Mouse (Mus musculus) G1E-ER4 (cell line): ENCODE measurements around the gene Jazf1. TPM values are rescaled to one million over a fixed set of nuclear protein-coding genes. Genes with fewer than 3 reads are reported as not detected.

ENCODE experiments used
- GATA1 ChIP-seq: IDR thresholded peaks from one replicate; pipeline ENCODE4 v1.8.0; 2012; ENCODE audit warnings: low read length, inconsistent platforms
- polyA plus RNA-seq: library from polyadenylated mRNA; stranded (reverse); fragments of >175 nt; gene quantifications from 2 replicates; pipeline ENCODE4 v1.2.3, GENCODE M21; 2012

Jazf1 gene
- polyA plus RNA-seq, 1 experiment: not detected

DNA sequence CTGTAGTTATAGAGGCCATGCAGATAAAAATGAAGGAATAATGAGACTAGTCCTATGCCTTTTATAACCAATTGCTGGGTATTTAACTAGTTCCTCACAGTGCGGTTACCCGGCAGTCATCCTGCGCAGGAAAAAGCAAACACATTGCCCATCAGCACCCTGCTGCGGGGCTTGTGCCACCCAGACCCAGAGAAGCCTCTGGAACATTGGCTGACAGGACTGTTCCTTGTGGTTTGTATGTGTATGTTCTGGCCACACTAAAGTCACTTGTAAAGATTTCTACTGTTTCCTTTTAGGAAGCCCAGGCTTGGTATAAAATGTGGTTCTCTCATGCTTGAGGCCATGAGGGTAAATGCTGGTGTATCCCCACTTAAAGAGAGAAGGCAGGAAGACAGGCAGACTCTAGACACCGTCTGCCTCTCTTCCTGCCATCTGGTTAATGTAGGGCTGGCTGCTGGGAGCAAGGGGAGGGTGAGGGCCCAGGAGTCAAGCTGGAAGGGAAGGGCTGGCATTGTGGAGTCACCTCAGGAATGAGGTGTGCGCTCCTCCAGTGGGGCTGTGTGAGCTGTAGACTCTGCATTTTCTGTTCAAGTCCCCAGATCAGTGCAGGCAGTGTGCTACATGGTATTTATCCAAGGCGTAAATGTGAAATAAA is 116.4 kb downstream of the Jazf1 start:
- no peak for TF ChIP-seq GATA1

DNA sequence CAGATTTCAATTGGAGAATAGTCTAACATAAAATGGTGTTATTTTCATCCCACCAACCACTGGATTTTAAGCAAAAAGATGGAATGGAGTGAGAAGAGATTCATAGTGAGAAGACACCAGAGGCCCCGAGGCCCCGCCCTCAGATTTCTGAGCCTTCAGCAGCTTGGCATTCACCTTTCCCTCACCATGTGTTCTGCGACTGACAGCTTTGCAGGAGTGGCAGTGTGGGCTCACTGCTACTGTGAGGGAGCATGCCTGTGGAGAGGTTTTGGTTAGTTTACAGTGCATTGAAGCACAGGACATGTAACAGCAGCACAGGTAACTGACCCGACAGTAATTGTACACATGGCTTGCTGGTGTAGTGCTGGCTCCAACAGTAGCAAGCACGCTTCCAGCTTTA is 118.1 kb downstream of the Jazf1 start:
- TF ChIP-seq GATA1: no peak

DNA sequence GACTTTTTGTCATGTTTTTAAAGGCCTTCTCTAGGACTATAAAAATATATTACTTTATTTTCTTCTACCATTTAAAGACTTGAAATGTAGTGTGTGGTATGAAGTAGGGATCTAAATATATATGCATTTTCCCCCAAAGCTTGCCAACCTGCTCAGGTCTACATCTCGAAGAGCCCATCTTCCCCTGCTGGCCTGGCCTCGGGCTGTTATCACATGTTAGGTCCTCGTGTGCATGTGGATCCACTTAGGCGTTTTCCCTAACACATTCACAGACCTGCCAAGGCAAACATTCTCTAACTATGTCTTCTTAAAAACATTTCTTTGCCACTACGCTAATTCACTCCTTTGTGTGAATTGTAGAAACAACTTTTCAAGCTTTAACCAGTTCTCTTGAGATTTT is 125.9 kb downstream of the Jazf1 start:
- TF ChIP-seq GATA1: no peak

DNA sequence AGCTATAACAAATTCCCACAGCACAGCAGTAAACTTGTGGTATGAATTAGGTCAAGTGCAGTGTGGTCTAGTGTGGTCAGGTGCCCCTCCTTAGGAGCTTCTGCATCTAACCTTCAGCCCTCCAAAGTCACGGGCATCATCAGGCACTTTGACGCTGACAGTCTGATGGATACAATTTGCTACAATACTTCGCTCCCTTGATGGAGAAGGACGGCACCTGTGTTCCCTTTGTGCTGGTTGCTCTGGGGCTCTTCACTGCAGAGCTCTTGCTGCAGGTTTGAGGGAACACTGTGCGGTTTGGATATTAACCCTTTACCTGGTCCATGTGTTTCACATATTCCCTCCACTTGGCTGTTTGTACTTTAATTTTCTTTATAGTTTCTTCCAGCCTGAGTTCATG is 126.3 kb downstream of the Jazf1 start:
- no peak for TF ChIP-seq GATA1

DNA sequence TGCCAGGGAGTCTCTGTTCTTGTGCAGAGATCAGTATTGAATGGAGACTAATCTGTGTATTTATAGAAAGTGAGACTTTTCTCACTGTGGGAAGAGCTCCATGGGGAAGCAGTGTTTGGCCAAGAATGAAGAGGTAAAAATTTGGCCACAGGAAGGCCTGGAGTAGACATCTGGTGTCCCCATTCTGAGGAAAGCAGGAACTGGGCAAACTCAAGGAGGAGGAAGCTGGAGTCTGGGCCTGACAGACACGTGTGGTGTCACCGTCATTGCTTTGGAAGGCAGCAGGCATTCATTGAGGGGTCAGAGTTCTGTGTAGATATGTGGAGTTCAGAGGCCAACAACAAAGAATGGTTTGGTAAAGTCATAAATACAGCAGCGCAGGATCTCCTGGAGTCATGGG is 130.5 kb downstream of the Jazf1 start:
- TF ChIP-seq GATA1: no peak

DNA sequence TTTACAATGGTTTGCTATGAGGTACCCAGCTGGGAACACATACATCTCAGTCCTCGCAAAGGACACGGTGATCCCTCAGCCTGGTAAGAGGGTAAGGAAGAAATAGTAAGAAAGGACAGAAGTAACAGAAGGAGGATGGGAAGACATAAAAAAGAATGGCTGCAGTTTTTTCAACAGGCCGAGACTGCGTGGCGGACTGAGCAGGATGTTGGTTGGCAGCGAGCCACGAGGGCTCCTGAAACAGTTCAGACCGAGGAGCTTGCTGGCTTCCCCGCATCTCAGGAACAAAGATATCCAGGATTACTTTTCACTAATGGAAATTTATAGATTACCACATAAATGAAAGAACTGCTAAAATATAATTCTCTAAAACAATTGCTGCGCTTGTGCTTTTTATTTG is 131.4 kb downstream of the Jazf1 start:
- no peak for TF ChIP-seq GATA1

DNA sequence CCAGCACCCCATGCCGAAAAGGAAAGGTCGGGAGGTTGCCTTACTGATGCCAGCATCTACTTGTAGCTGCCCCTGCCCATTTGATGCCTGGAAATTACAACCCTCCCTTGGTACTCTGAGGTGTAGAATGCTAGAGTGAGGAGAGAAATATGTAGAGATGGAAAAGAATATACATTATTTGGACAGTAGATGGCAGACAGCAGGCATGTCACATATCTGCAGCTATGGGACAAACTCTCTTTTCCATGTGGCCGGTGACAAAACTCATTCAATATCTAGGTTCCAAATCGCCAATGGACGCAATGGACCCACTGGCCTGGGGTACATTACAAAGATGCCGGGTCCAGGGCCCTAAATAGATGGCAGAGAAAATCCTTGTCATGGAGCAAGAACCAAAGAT is 134.4 kb downstream of the Jazf1 start:
- TF ChIP-seq GATA1: no peak

DNA sequence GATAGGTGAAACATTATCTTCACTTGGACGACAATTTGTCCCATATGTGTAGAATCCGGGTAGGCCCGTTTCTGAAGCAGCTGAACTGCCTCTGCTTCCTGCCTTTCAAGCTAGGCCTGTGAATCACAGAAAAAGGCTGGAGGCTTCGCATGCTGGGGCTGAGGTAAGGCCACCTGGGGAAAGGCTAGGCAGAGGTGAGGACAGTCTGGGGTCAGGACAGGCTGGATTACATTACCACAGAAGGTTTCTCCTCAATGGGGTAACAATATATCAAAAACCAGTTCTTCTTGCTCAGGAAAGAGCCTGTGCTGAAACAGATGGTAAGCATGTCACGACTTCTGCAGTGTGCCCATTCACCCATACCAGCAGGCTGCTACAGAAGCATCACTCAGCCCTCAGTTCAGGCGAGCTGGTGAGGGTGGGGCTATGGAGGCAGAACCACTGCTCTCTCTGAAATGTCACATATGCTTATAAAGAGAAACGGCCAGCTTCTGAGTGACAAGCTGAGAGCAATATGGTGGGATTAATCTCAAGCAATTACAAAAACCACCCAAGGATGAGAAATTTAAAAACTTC is 135.7 kb downstream of the Jazf1 start:
- TF ChIP-seq GATA1: no peak

DNA sequence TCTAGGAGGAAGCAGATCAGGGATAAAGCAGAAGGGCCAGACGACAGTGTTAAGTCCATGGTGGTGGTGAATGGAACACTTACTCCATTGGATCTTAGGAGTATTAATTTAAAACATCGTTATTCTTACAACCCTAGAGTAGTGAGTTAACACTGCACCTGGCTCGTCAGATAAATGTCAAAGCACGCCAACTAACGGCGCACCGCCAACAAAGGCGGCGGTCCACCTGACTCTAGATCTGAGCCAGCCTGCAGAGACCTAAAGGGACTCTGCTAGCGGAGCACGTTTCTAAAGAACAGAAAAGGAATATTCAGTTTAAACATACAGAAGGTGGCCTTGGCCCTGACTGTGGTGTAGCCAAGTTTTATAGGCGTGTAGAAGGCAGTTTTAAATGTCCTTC is 139.1 kb downstream of the Jazf1 start:
- no peak for TF ChIP-seq GATA1

DNA sequence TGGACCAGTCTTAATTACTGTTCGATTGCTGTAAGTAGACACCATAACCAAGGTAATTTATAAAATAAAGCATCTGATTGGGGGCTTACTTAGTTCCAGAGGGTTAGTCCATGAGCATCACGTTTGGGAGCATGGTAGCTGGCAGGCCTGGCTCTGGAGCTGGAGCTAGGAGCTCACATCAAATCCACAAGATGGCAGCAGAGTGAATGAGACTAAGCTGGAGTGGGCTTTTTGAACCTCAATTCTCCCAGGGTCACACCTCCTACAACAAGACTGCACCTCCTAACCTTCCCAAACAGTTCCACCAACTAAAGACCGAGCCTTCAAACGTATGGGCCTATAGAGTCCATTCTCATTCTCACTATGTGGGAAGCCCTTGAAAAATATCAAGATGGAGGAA is 141.5 kb downstream of the Jazf1 start:
- no peak for TF ChIP-seq GATA1

DNA sequence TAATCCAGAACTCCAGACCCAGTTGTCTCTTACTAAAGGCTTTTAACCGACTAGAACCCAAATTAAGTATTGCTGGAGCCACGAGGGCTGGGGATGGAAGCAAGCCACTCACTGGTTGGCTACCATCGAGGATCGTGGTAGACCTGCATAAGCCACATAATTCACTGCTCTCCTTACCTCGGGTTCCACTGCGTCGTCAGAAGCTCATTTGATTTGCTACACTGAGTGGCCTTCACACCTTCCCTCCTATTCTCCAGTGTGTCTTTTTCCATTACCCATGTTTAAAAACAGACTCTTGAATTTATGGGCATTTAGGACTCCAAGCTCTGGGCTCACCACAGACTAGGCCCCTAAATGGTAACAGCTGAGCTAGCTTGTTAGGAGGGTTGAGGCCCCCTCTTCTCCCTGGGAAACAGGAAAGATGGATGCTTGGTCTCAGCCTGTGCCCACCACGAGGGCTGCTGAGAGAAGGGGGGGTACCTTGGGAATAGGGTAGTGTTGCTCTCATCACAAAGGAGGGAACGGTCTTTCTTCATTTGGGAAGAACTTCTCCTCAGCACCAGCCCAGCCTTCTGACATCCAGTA is 142.9 kb downstream of the Jazf1 start:
- no peak for TF ChIP-seq GATA1

DNA sequence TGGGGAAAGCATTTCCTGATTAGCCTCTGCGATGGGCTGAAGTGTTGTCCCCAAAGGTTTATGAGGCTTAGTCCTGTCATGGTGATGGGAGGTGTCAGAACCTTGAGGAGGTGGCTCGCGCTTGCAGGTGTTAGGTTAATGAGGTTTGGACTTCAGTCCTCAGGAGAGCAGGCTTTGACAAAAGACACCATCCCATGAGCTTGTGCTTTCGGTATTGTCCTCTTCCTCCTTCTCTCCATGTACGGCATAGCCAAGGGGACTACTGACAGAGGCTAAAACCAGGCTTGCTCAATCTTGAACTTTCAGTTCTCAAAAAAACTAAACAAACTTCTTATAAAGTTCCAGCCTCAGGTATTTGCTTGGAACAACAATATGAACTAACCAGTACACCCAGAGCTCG is 147.2 kb downstream of the Jazf1 start:
- no peak for TF ChIP-seq GATA1

DNA sequence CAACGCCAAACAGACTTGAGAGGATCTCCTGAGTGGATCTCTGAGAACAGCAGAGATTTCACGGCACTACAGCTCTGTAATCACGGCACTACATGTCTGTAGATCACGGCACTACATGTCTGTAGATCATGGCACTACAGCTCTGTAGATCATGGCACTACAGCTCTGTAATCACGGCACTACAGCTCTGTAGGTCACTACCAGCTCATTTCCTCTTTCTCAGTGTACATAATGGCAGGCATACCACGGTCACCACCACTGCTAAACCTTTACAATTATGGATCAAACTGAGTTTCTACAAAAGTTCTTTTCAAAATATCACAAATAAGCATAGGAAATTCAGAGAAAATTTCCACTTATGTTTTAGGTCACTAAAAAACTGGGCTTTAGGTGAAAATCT is 147.7 kb downstream of the Jazf1 start:
- TF ChIP-seq GATA1: no peak

DNA sequence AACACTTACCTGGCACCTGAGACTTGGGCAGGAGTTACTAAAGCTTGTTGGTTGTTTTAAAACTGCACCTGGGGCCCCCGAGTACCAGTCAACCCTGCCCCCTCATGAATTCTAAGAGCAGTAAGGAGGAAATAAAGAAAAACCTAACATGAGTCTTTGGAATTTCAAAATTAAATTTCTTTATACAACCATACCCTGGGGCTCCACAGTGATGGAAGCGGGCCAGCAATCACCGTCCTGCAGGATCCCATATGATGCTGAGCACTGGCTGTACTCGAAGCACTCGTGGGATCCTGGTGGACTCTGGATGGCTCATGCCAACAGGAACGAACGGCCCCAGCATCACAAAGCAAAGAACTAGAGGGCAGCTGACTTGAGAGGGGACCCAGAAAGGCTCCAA is 149.0 kb downstream of the Jazf1 start:
- TF ChIP-seq GATA1: no peak

DNA sequence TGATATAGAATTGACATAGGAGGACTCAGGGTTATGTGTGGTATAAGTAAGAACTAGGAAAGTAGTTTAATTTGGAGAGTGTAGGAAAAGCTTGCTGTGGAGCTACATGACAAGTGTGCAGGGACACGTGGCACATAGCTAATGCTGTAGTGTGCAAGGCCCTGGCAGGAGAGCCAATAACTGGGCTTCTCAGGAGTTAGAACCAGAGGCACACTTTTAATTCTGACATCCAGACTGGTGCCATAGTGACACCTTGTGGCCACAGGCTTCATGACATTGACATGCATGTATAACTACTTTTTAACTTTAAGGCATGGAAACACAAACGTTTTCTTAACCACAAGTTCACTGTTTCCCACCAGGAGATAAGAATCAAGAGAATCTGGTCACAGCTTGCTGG is 149.5 kb downstream of the Jazf1 start:
- no peak for TF ChIP-seq GATA1

DNA sequence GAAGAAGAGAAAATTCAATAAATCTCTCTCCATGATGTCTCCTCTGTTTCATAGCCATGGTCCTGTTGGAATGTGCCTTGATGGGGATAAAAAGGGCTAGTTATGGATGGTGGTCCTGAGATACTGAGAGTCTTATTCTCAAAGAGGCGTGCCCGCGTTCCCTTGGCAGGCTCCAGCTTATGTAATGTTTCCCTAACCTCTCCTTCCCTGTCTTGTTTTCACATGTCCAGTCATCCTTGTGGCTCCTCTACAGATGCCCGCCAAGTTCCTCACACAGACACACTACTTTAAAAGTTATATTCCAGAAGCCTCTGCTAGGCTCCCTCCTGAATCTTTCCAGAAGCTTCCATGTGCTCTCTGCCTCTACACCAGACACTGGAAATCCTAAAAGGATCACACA is 151.0 kb downstream of the Jazf1 start:
- TF ChIP-seq GATA1: no peak

DNA sequence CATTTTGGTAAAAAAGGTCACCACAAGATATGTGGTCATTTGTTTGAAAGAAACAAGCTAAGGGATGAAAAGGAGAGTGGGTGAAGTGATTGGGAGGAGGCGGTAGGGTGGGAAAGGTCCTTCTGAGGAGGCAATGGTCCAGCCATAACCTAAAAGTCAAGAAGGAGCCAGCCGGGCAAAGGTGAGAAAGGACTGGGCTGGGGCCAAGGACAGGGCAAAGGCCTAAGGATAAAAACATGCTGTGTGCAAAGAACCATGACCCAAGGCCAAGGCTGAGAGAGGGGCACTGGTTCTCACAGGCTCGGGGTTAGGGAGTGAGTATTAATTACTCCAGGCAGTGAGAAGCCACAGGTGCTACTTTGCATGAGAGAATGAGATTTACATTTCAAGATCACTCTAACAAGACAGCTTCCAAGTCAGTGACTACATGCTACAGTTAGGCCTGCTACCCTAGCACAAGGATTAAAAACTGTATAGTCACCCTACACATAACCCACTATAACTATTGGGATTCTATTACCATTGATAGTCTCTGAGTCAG is 151.5 kb downstream of the Jazf1 start:
- no peak for TF ChIP-seq GATA1

DNA sequence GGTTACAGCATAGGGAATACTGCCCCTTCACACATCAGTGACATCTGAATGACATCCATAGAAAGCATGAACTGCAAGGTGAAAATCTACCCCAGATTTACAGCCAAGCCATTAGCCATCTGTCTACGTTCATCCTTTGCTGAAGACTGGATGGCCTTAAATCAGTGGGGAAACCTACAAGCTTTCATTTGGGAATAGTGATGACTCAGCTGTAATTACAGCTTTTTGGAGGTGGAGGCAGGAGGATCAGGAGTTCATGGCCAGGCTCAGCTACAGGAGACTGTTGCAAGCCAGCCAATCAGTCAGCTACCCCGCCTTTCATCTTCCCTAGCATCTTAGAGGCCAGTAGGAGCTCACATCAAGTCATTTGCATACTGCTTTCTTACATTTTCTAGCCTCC is 153.5 kb downstream of the Jazf1 start:
- no peak for TF ChIP-seq GATA1
